Comparison of ENCODE assay signal across 13 mouse cellular contexts in the genomic region with DNA sequence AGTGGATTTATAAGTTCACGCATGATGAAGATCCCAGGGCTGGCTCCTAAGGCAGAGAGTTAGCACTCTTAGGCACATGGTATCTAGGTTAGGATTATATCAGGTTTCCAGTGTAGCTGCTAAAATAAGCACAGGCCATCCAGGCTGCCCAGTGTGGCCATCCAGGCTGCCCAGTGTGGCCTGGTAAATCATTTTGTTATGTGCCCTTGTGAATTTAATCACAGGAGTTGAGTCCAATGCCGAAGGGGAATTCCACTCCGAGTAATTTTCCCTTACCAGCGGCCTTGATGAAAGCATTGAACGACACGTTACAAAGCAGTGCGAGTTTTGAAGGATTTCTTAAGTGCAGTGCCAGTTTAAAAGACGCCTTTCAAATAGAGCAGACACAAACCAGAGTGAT.
DNase-seq lines count a peak whose midpoint lies in the region; ATAC-seq lines count a peak whose summit lies in the region.
"Had no signal": no experiment of that assay in that cellular context is flagged by ENCODE, and none has a peak within 500 bp of the region (broad histone marks: within the 10 kb centered on the region; RNA-seq: fewer than 3 reads in every experiment).

No protein-coding gene starts in this region.

- H3K9ac ChIP-seq in kidney, embryonic 15.5 days = no peak overlapping the region
- no peak overlapping the region for H3K9ac ChIP-seq in midbrain, embryonic 13.5 days (replicated peaks)
- H3K9ac ChIP-seq: embryonic facial prominence, embryonic 12.5 days had no signal

- no peak for ATAC-seq in kidney, embryonic 15.5 days (replicated peaks; ENCODE audit: low FRiP score)
- no peak for ATAC-seq in midbrain, embryonic 13.5 days

- no peak overlapping the region for H3K4me2 ChIP-seq in kidney, embryonic 15.5 days
- no peak overlapping the region for H3K4me2 ChIP-seq in midbrain, embryonic 13.5 days (replicated peaks)
- H3K4me2 ChIP-seq: embryonic facial prominence, embryonic 12.5 days had no signal

- DNase-seq in gastrocnemius, adult 18-20 months (ENCODE audit: low spot score) = peak; percentile 68
- DNase-seq in gastrocnemius, postnatal 4 days (ENCODE audit: low spot score in 2 of 2) = no peak
- peak; percentile 39 for DNase-seq in kidney, adult 18-20 months
- DNase-seq in gastrocnemius, postnatal 25 days = peak; percentile 65
- peak; percentile 29 to 51 for DNase-seq in kidney, postnatal 36 days
- no peak for DNase-seq in left cerebral cortex, postnatal 25 days (ENCODE audit: low spot score in 2 of 2)
- DNase-seq: cerebellum, adult 18-20 months; layer of hippocampus, adult 9-11 months; spleen, adult 18-20 months; thymus, postnatal 25 days had no signal

- no peaks in the 10 kb centered on the region for H3K27me3 ChIP-seq in kidney, embryonic 15.5 days
- H3K27me3 ChIP-seq in midbrain, embryonic 13.5 days = no peaks in the 10 kb centered on the region
- H3K27me3 ChIP-seq: embryonic facial prominence, embryonic 12.5 days had no signal

- H3K36me3 ChIP-seq in kidney, embryonic 15.5 days = peaks cover 30% of the 10 kb centered on the region
- no peaks in the 10 kb centered on the region for H3K36me3 ChIP-seq in midbrain, embryonic 13.5 days

- H3K4me3 ChIP-seq in kidney, embryonic 15.5 days (replicated peaks) = no peak overlapping the region
- H3K4me3 ChIP-seq in midbrain, embryonic 13.5 days (replicated peaks) = no peak overlapping the region
- H3K4me3 ChIP-seq: embryonic facial prominence, embryonic 12.5 days had no signal

- 89% methylated on average over 8 of the region's 8 CpGs for WGBS in kidney, embryonic 15.5 days
- WGBS in midbrain, embryonic 13.5 days = 86% methylated on average over 8 of the region's 8 CpGs

- no peaks in the 10 kb centered on the region for H3K9me3 ChIP-seq in kidney, embryonic 15.5 days (replicated peaks)
- H3K9me3 ChIP-seq in midbrain, embryonic 13.5 days = no peaks in the 10 kb centered on the region
- H3K9me3 ChIP-seq: embryonic facial prominence, embryonic 12.5 days had no signal

- intact Hi-C loops in left cerebral cortex, postnatal 25 days (cut with DNase I) = no loop called here

- no peak overlapping the region for H3K27ac ChIP-seq in kidney, embryonic 15.5 days
- no peak overlapping the region for H3K27ac ChIP-seq in midbrain, embryonic 13.5 days
- H3K27ac ChIP-seq: embryonic facial prominence, embryonic 12.5 days had no signal

- no peaks in the 10 kb centered on the region for H3K4me1 ChIP-seq in kidney, embryonic 15.5 days
- no peaks in the 10 kb centered on the region for H3K4me1 ChIP-seq in midbrain, embryonic 13.5 days (replicated peaks)
- H3K4me1 ChIP-seq: embryonic facial prominence, embryonic 12.5 days had no signal

Comparison
In these comparisons a context has a peak if more than half of its experiments do, and no peak if none do; other contexts are left out.
1. DNase-seq: peak in gastrocnemius, adult 18-20 months (single experiment), kidney, adult 18-20 months (single experiment), gastrocnemius, postnatal 25 days (single experiment) and kidney, postnatal 36 days (2 of 2); none in gastrocnemius, postnatal 4 days (0 of 2) and left cerebral cortex, postnatal 25 days (0 of 2).